Mouse (Mus musculus): ENCODE measurements around the gene Dusp18. TPM values are rescaled to one million over a fixed set of nuclear protein-coding genes. Genes with fewer than 3 reads are reported as not detected.

Gene Dusp18
- polyA plus RNA-seq (2014; fragmentation: Illumina TruSeq; extraction: RNeasy Lipid Tissue Mini Kit (QIAGEN cat#74804); ENCODE audit: low read depth, low replicate concordance): 8.5 TPM

DNA sequence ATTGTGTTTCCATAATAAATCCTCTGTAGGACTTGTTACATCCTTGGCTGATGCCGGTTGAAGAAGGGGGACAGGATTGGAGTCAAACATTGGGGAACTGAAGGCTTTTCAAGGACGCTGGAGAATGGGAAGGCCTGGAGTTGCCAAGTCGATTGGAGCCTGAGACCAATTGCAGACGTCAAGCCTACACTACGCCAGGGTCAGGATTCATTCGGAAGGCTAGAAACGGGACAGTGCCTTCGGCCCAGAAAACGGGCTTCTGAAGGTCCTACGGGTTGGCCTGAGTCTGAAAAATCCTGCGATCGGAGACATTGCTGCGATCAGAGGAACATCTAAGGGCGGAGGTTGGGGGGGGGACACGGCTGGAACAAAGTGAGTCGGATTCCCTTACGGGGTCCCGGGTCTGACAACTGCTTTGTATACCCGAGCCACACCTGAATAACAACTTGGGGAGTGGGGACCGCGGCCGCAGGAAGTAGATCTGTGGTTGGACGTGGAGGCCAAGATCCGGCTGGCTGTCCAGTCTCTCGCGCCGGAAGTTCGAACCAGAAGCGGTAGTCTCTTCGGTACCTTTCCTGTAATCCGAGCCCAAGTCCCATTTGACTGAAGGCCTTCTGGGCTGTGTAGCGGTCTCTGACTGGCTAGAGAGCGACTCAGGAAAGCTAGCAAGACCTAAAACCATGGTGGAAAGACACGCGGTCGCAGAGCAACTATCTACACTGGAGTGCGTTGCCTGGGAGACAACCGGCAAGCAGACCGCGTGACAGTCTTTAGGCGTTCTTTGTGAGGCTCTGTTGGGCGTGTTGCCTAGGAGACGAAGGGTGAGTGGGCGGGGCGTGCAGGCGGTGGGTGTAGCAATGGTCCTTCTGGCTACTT lies at the start of gene Dusp18, which contains the start of gene 4921536K21Rik:
Dusp18 (plus strand) TSS at position 835 of the 876 bp plus-strand sequence.
4921536K21Rik (minus strand) TSS at position 693 of the 876 bp plus-strand sequence.

DNA sequence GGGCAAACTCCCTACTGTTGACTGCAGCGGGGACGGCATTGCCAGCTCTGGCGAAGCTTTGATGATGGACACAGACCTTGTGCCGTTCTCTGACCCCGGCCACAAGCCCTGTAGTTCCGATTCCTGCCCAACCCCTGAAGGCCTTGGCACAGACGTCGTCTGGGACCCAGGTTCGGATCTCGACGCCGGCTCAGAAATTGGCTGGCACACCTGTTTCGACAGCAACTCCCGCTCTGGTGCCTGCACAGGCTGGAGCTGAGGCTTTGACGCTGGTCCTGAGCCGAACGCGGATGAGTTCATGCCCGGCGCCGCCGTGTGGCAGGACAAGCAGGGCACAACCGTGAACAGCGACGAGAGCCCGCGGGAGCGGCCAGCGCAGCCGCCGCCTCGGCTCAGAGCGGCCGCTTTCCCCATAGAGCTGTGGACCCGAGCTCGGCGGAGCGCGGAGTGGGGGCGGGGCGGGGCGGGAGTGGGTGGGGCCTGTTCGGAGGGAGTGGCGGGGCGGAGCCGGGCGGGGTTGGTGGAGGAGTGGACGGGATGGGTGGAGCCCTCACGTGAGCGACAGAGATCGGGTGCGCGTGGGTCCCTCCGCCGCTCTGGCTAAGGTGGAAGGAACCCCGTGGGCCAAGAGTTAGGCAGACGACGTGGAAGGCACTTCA lies 31.5 kb upstream of the Dusp18 start, which contains the start of gene Osbp2:
Osbp2 (minus strand) TSS at position 450 of the 659 bp plus-strand sequence.

DNA sequence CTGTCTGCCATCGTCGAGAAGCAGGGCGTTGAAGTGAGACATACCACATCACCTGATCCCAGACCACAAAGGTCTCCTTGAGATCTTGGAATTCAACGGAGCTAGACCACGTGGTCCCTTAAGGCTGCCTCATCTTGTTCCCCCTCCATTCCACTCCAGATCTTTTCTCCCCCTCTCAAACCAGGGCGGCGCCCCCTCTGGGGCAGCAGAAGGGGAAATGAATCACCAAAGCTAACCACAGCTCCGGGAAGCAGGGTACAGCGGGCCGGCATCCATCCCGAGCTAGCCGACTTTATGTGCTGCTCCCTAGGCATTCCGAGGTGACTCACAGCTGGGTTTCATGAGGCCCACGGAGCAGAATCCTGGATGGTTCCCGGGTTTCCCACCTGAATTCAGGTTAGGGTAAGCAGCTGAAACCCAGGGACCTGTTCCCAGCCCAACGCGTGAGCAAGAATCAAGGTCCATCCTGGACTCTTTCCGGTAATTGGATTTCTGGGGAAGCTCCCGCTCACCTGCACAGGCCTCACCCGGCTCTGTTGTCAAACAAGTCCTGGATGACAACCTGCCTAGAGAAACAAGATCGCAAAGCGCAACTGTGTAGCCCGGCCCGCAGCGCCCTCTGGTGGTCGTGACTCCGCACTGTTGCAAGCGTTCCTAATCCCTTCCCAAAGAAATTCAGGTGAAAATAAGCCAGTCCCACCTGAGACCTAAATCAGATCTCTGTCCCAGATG lies 19.2 kb downstream of the Dusp18 start, which contains the start of gene Slc35e4:
Slc35e4 (minus strand) TSS at position 556 of the 732 bp plus-strand sequence.

DNA sequence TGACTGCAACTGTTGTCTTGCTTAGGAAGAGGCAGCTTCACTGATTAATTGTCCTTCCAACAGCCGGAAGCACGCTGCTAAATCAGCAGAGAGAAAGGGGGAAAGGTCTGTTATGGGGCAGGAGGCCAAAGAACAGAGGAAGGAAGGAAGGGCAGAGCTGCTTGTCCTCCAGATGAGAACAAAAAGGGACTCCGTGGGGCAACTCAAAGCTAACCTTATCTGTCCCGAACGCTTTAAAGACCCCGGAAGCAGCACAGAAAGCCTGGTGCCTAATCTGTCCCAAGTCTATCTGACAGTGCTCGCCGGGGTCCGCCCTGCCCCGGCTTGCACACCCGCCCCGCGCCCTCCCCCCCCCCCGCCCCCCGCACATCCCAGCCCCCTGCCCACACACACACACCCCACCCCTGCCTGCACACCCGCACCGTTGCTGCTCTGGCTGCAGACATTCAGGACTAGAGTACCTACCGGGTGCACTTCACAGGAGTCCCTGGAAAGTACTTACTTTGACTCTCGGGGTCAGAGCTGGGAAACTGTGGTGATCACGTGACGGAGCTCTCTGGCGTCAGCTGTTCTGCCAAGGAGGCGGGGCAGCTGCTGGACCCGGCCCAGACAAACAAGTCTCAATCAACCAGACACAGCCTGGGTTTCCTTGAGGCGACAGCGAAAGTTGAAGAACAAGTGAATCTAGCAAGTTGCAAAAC lies 36.6 kb downstream of the Dusp18 start, which contains the start of gene Tcn2:
Tcn2 (minus strand) TSS at position 649 of the 701 bp plus-strand sequence.

Other genes with a start within 250 kb of the Dusp18 start
- 19.6 TPM for gene Morc2a, start 246.0 kb upstream of the Dusp18 start, polyA plus RNA-seq (2014; fragmentation: Illumina TruSeq; extraction: RNeasy Lipid Tissue Mini Kit (QIAGEN cat#74804); ENCODE audit: low read depth, low replicate concordance)
- not detected for gene Osbp2, start 31.3 kb upstream of the Dusp18 start, polyA plus RNA-seq (2014; fragmentation: Illumina TruSeq; extraction: RNeasy Lipid Tissue Mini Kit (QIAGEN cat#74804); ENCODE audit: low read depth, low replicate concordance)
- 1.1 TPM for gene 4921536K21Rik, start 142 bp upstream of the Dusp18 start, polyA plus RNA-seq (2014; fragmentation: Illumina TruSeq; extraction: RNeasy Lipid Tissue Mini Kit (QIAGEN cat#74804); ENCODE audit: low read depth, low replicate concordance)
- gene Slc35e4, start 19.4 kb downstream of the Dusp18 start, polyA plus RNA-seq (2014; fragmentation: Illumina TruSeq; extraction: RNeasy Lipid Tissue Mini Kit (QIAGEN cat#74804); ENCODE audit: low read depth, low replicate concordance): 0.19 TPM
- 2.2 TPM for gene Tcn2, start 36.9 kb downstream of the Dusp18 start, polyA plus RNA-seq (2014; fragmentation: Illumina TruSeq; extraction: RNeasy Lipid Tissue Mini Kit (QIAGEN cat#74804); ENCODE audit: low read depth, low replicate concordance)
- 14.2 TPM for gene Pes1, start 68.7 kb downstream of the Dusp18 start, polyA plus RNA-seq (2014; fragmentation: Illumina TruSeq; extraction: RNeasy Lipid Tissue Mini Kit (QIAGEN cat#74804); ENCODE audit: low read depth, low replicate concordance)
- gene 4930556J24Rik, start 81.5 kb downstream of the Dusp18 start, polyA plus RNA-seq (2014; fragmentation: Illumina TruSeq; extraction: RNeasy Lipid Tissue Mini Kit (QIAGEN cat#74804); ENCODE audit: low read depth, low replicate concordance): not detected
- 1.8 TPM for gene Gal3st1, start 88.4 kb downstream of the Dusp18 start, polyA plus RNA-seq (2014; fragmentation: Illumina TruSeq; extraction: RNeasy Lipid Tissue Mini Kit (QIAGEN cat#74804); ENCODE audit: low read depth, low replicate concordance)
- gene Sec14l4, start 136.2 kb downstream of the Dusp18 start, polyA plus RNA-seq (2014; fragmentation: Illumina TruSeq; extraction: RNeasy Lipid Tissue Mini Kit (QIAGEN cat#74804); ENCODE audit: low read depth, low replicate concordance): 0.13 TPM
- not detected for gene Sec14l3, start 169.6 kb downstream of the Dusp18 start, polyA plus RNA-seq (2014; fragmentation: Illumina TruSeq; extraction: RNeasy Lipid Tissue Mini Kit (QIAGEN cat#74804); ENCODE audit: low read depth, low replicate concordance)
- 3.6 TPM for gene Mtfp1, start 200.2 kb downstream of the Dusp18 start, polyA plus RNA-seq (2014; fragmentation: Illumina TruSeq; extraction: RNeasy Lipid Tissue Mini Kit (QIAGEN cat#74804); ENCODE audit: low read depth, low replicate concordance)
- gene Sec14l2, start 228.2 kb downstream of the Dusp18 start, polyA plus RNA-seq (2014; fragmentation: Illumina TruSeq; extraction: RNeasy Lipid Tissue Mini Kit (QIAGEN cat#74804); ENCODE audit: low read depth, low replicate concordance): 0.54 TPM
- gene Rnf215, start 240.0 kb downstream of the Dusp18 start, polyA plus RNA-seq (2014; fragmentation: Illumina TruSeq; extraction: RNeasy Lipid Tissue Mini Kit (QIAGEN cat#74804); ENCODE audit: low read depth, low replicate concordance): 3.1 TPM